Mouse (Mus musculus) erythroblast, adult 5-6 weeks (primary cell): Measurements from ENCODE around the gene Tmem212. TPM values are rescaled to one million over a fixed set of nuclear protein-coding genes. Genes with fewer than 3 reads are reported as not detected.

Experiments used
- ATAC-seq: replicated peaks from 2 replicates; pipeline ENCODE4 v1.8.0; 2016; ENCODE audit warnings: moderate number of reproducible peaks, mild to moderate bottlenecking, moderate TSS enrichment, inconsistent platforms; ENCODE audit not compliant: poor library complexity, low FRiP score, severe bottlenecking
- total RNA-seq, 2 experiments: library from RNA; stranded (forward) in 1 of 2; stranded (reverse) in 1 of 2; fragments of 150-400 nt in 1 of 2; fragments of 200-764, 138-1000 nt in 1 of 2; gene quantifications; 2 replicates each; pipeline versions ENCODE4 v1.2.3 to v1.2.4; 2015 to 2017; ENCODE audit warnings: low replicate concordance in 2 of 2

Gene Tmem212
- total RNA-seq, 2 experiments from 2014 or later = not detected

- no peak for ATAC-seq
Measured at GRCm38 (mm10) chr3:27904659-27905330, 8.6 kb upstream of the Tmem212 start.

GRCm38 (mm10) chr3:27901846-27902245, 5.7 kb upstream of the Tmem212 start:
- ATAC-seq = no peak

GRCm38 (mm10) chr3:27899012-27899726, 3.0 kb upstream of the Tmem212 start:
- ATAC-seq = no peak

GRCm38 (mm10) chr3:27898178-27898577, 2.0 kb upstream of the Tmem212 start:
- no peak for ATAC-seq

GRCm38 (mm10) chr3:27886578-27886977, 9.6 kb downstream of the Tmem212 start:
- ATAC-seq = no peak

GRCm38 (mm10) chr3:27885585-27885984, 10.6 kb downstream of the Tmem212 start:
- no peak for ATAC-seq

GRCm38 (mm10) chr3:27881897-27882835, 14.0 kb downstream of the Tmem212 start:
- no peak for ATAC-seq

- ATAC-seq = no peak
Measured at GRCm38 (mm10) chr3:27878854-27879610, 17.1 kb downstream of the Tmem212 start.

- ATAC-seq = no peak
Measured at GRCm38 (mm10) chr3:27873268-27874073, 22.7 kb downstream of the Tmem212 start.

GRCm38 (mm10) chr3:27872429-27872828, 23.7 kb downstream of the Tmem212 start:
- ATAC-seq = no peak

GRCm38 (mm10) chr3:27871891-27872290, 24.3 kb downstream of the Tmem212 start:
- no peak for ATAC-seq

GRCm38 (mm10) chr3:27871371-27871770, 24.8 kb downstream of the Tmem212 start:
- ATAC-seq = no peak

GRCm38 (mm10) chr3:27868681-27869080, 27.5 kb downstream of the Tmem212 start:
- no peak for ATAC-seq

- no peak for ATAC-seq
Measured at GRCm38 (mm10) chr3:27867731-27868130, 28.4 kb downstream of the Tmem212 start.

GRCm38 (mm10) chr3:27862821-27863740, 33.1 kb downstream of the Tmem212 start:
- ATAC-seq = no peak

- no peak for ATAC-seq
Measured at GRCm38 (mm10) chr3:27861601-27862000, 34.6 kb downstream of the Tmem212 start.

GRCm38 (mm10) chr3:27861086-27861485, 35.1 kb downstream of the Tmem212 start:
- ATAC-seq = no peak

- ATAC-seq = no peak
Measured at GRCm38 (mm10) chr3:27859161-27859561, 37.0 kb downstream of the Tmem212 start.
